Mouse (Mus musculus): ENCODE results near the gene Trim7.
"Not testable (repeated sequence)": the region's sequence is repeated elsewhere in the genome, so short reads cannot be mapped to it uniquely, and the experiment has no call there.

Gene Trim7

DNA sequence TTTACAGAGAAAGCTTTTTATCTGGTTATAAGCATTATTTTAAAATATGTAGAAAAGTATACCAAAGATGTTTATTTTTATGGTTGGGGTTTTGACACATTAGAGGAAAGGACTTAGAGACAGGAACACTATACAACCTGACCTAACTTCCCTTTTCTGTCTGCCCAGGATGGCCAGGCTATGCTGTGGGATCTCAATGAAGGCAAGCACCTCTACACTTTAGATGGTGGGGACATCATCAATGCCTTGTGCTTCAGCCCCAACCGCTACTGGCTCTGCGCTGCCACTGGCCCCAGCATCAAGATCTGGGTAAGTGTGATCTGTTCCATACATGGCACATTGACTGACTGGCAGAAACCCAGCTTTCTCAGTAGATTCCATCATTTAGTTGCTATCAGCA, 22.0 kb upstream of the Trim7 start:
- no peak for DNase-seq

DNA sequence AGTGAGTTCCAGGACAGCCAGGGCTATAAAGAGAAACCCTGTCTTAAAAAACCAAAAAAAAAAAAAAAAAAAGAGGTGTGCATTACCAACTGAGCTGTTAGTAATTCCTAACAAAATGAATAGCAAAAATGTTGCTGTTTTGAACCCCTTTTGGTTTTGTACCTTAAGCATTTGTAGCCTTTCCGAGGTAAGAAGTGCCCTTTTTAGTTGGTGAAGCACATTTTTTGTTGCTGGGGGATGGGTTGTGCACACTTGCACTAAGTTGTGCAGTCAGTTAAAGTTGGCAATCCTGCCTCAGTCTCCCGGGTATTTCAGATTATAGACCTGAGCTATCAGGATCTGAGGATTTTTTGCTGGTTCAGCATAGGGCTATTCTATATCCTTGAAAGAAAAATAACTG, 21.0 kb upstream of the Trim7 start:
- DNase-seq: no peak

DNA sequence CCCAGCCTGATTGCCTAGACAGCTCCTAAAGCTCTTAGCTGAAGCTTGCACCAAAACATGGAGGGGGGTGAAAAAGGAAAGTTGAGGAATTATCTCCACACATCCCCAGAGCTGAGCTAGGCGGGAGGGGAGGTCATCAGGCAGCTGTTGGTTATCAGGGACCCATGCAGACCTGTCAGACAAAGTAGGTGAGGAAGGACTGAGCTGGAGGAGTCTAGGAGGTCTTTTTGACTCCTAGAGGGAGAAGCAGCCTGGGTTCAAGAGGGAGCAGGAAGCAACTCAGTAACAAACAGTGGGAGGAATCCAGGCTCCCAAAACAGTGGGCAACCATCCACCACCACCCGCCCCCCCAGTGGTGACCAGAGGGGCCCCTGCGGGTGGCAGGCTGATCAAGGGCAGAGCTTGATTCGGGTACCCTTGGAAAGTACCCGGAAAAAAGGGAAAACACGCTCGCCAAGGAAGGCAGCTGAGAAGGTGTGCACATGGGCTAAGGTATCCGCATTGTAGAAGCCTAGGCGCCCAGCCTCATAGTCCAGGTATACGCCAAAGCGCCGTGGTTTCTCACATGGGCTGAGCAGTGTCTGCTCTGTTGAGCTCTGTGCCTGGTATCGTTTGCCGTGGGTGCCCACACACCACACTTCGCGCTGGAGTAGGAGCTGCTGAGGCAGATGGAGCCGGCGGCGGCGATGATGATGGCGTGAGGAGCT, 18.9 kb upstream of the Trim7 start:
- no peak for DNase-seq

DNA sequence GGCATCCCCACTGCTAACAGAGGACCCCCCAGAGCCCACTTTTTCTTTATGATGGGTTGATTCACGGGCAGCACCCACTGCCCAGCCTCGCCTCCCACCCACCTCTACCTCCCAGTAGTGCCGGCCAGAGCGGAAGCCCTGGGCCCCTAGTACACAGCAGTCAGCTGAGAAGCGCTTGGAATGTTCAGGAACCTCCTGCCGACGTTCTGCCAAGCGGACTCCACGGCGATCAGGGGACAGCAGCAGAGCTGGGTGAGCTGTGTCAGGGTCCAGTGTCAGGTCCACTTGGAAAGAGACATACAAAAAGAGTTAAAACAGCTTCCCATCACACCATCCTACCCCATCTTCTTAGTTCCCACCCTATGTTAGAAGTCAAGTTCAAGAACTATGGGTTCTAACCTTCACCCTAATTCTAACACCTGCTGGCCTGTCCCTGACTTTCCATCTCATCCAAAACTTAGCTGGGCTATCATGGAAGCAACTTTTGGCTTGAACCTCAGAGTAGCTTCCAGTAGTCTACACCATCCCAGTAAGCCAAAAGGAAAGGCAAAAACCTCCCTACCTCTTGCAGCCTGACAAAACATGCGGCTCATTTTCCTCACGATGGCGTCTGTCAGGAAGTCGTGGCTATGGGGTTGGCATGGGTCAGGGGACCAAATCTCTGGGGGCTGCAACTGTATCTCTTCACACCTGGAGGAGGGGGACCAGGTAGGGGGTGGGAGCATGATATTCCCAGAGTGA, 18.2 kb upstream of the Trim7 start:
- no peak for DNase-seq

DNA sequence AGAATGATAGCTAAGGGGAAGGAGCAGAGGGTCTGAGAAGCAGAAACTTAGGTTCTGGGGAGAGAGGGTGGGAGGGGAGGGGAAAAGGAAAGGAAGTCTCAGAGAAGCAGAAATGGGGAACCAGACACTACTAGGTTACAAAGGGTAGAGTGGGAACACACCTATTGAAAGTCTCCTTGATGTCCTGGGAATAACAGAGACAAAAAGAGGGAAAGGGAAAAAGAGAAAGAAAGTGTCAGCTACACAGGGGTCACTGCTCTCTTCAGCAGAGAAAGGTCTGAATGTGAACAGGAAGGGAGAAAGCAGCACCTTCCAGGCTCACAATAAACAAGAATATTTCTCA, 17.7 kb upstream of the Trim7 start:
- no peak for DNase-seq

DNA sequence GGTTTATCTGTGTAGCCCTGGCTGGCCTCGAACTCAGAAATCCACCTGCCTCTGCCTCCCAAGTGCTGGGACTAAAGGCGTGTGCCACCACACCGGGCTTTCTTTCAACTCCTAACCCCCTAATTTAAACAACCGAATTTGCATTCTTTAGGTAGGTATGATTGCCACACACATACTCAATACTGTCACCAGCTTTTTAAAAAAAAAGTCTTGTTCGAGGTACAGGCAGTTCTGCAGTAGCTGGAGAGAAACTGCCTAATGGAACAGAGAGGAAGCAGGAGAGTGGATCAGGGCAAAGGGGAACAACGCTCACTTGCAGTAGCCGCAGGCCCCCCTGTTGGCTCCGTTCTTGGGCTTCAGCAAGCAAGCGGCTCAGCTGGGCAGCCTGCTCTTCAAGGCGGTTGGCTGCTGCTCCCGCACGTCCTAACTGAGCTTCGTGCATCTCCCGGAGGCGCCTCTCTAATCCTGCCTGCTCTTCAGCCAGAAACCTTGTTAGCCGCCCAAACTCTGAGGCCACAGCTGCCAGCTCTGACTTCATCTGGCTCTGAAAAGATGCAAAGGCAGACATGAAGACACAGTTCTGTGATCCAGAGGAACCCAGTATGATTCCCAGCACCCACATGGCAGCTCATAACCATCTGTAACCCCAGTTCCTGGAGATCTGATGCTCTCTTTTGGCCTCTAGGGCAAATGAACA, 17.1 kb upstream of the Trim7 start:
- DNase-seq: no peak

DNA sequence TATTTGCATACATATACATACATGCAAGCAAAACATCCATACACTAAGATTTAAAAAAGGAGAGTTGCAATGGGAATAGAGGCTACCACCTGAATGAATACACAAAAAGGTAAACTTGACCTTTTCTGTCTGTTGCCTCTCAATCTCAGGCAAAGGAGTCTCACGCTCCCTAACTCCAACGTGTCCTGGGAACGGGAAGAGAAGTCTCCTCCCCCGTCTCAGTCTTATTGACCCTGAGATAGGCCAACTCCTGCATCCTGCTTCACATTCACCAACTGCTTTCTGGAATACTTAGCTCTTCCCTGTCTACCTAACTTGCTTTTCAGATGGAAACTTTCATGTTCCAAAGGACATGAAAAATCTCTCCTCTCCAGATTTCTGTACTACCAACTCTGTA, 16.5 kb upstream of the Trim7 start:
- DNase-seq: no peak

DNA sequence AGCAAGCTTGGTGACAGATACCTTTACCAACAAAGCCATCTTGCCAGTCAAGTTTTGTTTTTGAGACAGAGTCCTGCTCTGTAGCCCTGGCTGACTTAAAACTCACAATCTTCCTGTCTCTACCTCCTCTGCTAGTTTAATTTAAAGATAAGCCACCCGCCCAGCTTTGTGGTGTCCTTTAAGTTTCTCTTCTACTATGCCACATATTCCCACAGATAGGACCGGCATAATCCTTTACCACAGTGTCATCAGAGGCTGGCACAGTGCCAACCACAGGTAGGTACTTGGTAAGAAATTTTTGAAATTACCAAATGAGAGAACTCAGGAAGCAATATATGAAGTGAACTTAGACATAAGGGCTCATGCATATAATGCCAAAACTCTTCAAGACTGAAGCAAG, 15.8 kb upstream of the Trim7 start:
- DNase-seq: no peak

DNA sequence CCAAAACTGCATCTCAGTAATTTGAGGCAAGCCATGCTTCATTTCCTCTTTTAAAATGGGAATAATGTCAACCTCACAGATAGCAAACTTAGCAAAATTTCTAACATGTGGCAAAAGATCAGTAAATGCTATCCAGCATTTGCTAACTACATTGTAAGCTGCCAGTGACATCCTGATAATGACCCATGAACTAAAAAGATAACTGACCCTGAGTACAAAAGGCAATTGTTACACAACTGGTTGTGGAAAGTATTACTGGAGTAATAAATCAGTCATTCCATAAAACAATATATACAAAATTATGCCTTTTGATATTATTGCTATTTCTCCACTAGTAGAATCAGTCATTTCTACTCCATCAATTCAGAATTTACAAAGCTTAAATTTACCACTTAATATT, 12.2 kb upstream of the Trim7 start:
- no peak for DNase-seq

DNA sequence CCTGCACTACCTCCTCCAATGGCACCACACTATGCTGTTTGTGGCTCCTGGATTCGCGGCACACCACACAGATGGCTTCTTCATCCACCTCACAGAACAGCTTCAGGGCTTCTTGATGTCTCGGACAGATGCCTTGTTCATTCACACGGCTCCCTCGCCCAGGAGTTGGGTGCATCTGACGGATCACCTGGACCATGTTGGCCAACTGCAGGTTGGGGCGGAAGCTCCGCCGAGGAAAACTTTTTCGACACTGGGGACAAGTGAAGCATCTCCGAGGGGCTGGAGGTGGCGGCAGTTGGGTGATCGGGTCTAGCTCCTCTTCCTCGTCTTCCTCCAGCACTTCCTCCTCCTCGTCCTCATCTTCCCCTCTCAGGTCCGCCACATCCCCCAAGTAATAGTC, 10.1 kb upstream of the Trim7 start:
- DNase-seq: no peak

DNA sequence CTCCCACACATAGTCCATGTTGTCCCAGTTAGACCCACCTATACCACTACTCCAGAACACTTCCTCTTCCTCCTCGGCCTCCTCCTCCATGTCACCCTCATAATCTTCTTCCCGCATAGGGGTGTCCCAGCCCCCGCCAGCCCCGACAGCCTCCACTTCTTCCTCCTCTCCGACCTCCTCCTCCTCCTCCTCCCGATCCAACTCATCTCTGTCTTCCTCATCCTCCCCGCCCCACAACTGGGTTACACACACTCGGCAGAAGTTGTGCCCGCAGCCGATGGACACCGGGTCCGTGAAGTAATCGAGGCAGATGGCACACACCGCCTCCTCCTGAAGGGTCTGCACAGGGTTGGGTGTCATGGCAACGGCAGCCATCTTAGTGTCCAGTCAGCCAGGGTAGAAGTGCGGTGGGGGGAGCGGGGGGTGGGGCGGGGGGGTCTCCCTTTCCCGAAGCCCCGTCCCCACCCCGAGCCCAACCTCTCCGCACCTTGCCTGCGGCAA, 9.6 kb upstream of the Trim7 start:
- DNase-seq: peak in 1 of 2 experiments; percentile 48

DNA sequence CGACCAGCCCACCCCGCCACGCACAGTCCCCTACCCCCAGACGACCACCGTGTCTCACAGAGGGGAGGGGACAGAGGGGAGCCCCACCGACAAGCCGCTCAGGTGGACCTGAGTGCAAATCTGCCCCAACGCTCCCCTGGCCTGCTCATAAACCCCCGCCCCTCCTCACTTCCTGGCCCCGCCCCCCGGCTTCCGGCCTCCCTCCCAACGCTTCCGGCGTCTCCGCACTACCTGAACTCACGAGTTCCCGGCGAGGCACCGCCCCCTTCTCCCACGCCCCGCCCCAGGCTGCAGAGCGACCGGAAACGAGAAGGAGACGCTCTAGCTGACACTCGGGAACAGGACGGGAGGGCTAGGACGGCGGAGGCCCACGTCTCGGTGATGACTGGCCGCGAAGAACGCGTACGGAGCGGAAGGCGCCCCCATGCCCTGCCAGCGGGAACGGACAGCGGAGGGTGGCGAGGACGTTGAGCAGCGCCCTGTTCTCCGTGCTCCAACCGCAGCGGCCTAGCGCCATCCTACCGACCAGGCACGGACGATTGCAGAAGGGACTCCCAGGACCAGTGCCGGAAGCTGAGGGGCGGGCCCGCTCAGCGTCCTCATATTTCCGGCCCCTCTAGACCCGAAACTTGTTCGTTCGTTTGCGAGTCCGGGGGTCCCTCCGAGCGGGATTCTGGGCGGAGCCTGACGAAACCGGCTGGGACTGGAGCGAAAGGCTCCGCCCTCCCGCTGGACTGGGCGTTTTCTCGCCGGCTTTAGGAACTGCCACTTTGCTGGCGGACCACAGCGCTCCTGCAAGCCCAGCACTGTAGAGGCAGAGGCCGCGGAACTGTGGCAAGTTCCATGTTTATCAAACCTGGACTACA, 8.9 kb upstream of the Trim7 start, which contains the start of gene Trim41:
Gene Trim41 (minus strand): TSS at position 554 of the 866 bp plus-strand sequence.
- peak; percentile 99 to 100 for DNase-seq

DNA sequence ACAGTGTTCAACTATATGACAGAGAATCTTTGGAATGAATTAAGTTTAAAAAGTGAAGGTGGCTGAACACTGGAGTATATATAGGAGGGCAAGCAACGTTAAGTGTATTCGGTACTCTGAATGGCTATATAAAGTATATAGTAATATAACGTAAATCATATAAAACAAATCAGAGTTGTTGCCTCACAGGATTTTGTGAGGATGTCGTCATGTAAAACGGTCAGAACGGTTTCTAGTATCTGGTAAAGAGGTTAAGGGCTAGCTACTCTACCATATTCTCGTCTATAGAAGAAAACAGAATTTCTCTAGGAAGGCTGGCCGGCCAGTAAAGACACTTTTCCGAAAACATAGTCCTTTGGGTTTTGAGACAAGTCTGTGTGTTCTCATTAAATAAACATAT, 8.1 kb upstream of the Trim7 start:
- DNase-seq: no peak

DNA sequence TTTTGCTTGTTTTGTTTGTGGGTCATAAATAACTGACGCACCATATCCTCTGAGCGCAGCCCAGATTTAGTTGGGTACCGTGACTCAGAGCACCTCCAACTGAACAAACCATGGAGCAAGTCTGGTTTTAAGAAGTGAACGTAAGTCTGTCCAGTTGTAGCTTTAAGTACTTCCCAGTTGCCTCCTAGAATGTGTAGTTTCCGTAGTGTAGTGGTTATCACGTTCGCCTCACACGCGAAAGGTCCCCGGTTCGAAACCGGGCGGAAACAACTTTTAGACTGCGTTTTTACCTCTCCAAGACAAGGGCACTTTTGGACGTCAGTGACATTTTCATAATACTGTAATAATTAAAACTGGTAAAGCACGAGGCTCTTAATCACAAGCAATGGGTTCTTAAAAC, 7.6 kb upstream of the Trim7 start:
- peak; percentile 82 to 94 for DNase-seq

DNA sequence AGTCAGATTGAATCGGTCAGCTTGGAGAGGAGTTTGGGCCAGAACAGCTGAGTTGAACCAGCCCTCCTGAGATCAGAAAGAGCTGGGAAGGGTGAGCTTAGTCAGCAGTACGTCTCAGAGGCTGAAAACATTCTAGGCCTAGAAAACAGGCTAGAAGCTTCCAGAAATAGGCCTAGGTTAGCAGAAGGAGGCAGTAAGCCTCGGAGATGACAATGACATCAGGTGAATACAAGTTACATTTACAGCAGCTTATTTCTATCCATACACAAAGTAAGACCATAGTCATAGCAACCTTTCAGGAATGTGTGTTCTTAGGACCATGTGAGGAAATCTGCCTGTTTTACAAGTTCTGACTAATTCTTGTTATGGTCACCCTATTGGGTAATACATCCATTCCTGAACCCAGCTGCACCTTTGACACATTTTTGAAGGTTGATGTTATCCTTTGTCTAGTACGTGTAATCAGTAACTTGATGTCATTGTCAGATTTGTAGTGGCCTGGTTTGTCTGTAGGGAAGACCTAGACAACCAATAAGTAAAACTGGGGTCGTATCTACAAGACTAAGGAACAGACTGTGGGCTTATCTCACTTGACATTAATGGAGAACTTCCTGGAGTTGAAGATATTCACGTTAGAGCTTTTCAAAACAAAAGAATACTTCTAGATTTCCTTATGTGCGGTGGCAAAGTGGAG, 6.2 kb upstream of the Trim7 start:
- no peak for DNase-seq

DNA sequence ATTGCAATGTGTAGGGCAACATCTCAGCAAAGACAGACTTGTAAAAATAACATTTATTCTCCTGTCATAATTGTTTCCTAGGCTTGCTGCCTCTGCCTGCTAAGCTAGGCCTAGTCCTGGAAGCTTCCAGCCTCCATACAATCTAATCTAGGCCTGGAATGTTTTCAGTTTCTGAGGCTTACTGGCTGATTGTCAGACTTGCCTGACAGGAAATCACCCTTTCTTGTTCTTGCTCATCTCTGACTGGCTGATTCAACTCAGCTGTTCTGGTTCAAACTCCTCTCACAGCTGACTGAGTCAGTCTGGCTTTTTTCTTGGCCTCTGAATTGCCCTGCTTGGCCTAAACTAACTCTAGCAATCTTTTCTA, 5.6 kb upstream of the Trim7 start:
- no peak for DNase-seq

DNA sequence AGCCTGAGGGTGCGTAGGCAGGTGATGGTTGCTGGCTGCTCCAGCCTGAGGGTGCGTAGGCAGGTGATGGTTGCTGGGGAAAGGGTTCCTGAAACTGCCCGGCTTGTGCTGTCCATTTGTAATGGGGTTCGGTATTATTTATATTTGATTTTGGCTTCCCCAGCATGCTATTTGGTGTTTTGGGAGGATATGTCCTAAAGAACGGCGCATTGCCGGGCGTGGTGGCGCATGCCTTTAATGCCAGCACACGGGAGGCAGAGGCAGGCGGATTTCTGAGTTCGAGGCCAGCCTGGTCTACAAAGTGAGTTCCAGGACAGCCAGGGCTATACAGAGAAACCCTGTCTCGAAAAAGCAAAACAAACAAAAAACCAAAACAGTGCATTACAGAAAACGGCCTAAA, 4.6 kb upstream of the Trim7 start:
- DNase-seq: not testable (repeated sequence)

DNA sequence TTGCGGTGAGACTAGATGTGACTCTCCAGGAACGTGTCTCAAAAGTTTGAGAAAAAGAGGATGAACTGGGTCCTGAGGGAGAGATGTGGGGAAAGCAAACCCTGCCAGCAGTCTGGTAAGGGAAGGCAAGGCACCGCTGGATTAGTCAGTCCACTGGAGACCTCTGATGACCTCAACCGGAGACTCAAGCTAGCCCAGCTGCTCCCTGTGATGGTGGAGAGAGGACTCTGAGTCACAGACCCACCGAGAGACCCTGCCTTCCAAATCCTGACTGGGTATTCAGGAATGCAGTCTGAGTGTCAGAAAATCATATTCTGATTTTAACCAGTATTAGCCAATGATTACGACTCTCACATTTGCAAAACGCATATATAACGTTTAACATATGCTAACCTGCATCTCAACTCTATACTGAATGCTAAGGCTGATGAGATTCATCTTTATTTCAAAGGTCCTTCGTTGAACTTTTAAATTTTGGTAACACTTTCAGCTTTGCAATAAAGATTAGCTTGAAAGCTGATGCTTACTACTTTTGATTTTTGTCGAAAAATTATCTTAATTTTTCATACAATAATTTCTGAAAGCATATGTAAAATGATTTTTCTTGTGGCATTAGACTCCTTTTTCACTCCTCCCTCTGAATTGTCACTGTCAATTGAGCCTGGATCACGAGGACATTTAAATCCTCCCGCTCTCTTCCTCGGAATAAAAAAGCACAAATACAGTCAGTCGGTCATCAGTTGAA, 3.0 kb upstream of the Trim7 start:
- DNase-seq: no peak

DNA sequence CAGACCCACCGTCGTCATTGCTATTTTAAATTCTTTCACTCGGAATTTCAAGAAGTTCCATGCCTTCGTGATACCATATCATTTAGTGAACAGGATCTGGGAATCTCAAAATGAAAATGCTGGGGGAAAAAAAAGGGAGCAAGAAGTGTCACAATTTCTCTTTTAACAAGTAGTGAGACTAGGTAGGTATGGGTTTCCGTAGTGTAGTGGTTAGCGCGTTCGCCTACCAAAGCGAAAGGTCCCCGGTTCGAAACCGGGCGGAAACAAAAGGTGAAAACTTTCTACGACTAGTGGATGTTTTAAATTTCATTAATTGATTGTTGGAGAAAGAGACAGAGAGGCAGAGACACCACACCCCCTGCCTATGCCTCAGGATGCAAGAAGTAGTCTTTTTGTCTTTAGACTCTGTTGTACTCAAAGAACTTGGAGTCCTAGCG, 2.4 kb upstream of the Trim7 start:
- DNase-seq: peak; percentile 63 to 67

DNA sequence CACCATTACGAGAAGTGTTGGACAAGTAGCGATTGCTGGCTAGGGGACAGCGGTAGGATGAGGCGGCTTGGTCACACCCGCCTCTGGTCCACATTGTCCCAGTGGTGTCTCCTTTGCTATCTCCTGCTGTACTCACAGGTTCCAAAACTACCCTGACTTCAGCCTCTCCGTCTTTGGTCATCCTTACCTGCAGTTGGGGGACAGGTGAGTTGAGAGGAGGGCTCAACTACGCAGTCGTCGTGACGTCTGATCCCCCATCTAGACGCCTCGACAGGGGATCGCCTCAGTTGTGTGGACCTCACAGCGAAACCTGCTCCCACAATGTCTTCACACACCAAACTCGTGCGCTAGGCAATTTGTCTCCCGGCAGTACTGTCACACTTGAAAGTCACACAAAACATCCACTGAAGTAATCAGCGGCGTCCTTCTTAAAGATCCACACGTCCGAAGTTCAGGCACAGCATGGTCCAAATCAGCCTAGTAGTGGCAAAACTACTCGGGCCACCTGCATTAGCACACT, 1.6 kb upstream of the Trim7 start:
- no peak for DNase-seq

DNA sequence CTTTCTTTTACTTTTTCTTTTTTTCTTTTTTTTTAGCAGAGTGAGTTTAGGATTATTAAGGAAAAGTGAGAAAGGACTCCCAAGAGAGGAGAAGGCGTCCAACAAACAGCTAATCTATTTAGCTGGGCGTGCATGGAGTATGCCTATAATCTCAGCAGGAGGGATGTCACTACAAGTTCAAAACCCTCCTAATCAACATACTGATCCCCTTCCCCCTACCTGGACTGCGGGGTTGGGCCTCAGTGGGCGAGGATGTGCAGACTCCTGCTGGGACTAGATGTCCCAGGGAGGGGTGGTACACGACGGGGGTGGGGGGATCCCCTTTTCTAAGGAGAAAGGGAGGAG, 784 bp downstream of the Trim7 start:
- no peak for DNase-seq
